Comparison of ENCODE assay signal across 26 mouse cellular contexts in genomic region chr7:73037638-73038037, GRCm38 (mm10).
DNase-seq lines count a peak whose midpoint lies in the region; ATAC-seq lines count a peak whose summit lies in the region.
"Had no signal": no experiment of that assay in that cellular context is flagged by ENCODE, and none has a peak within 500 bp of the region (broad histone marks: within the 10 kb centered on the region; RNA-seq: fewer than 3 reads in every experiment).

No protein-coding gene starts in this region.

- intact Hi-C loops in heart, postnatal 25 days (cut with DNase I), result loop anchor here (5.0 kb wide), 1 partner anchor 240 kb away; no protein-coding TSS in a partner anchor

- no peak for ATAC-seq in kidney, embryonic 15.5 days (replicated peaks; ENCODE audit: low FRiP score)
- peak; percentile 56; the same call in 1 of the 2 replicates for ATAC-seq in intestine, embryonic 16.5 days
- ATAC-seq: forebrain, embryonic 15.5 days; Patski had no signal

- 68% methylated on average over 9 of the region's 9 CpGs for WGBS in kidney, embryonic 15.5 days
- WGBS in intestine, embryonic 16.5 days, result 87% methylated on average over 9 of the region's 9 CpGs

- no peak overlapping the region for H3K4me2 ChIP-seq in kidney, embryonic 15.5 days
- no peak overlapping the region for H3K4me2 ChIP-seq in intestine, embryonic 16.5 days (ENCODE audit: low read depth, low read length)
- H3K4me2 ChIP-seq: embryonic facial prominence, embryonic 12.5 days; embryonic facial prominence, embryonic 15.5 days; forebrain, embryonic 12.5 days; forebrain, embryonic 15.5 days; heart, embryonic 13.5 days; hindbrain, embryonic 13.5 days had no signal

- peak; percentile 82 for DNase-seq in heart, adult 11 months
- DNase-seq in heart, postnatal 25 days (ENCODE audit: low spot score), result no peak
- DNase-seq in kidney, postnatal 36 days, result no peak
- DNase-seq in cerebellum, postnatal 36 days, result no peak
- DNase-seq: adrenal gland, adult 8-10 months; adrenal gland, postnatal 25 days; B cell, adult 2 months; cerebellum, adult 18-20 months; cerebellum, adult 9-10 months; gastrocnemius, postnatal 10 days; kidney, adult 11 months had no signal

- H3K4me1 ChIP-seq in kidney, embryonic 15.5 days, result peaks cover 19% of the 10 kb centered on the region
- no peaks in the 10 kb centered on the region for H3K4me1 ChIP-seq in brown adipose tissue, adult 24 weeks (ENCODE audit: control insufficient read depth, insufficient read depth, insufficient read length, low read length)
- H3K4me1 ChIP-seq in intestine, embryonic 16.5 days (ENCODE audit: control insufficient read depth, insufficient read depth, low read length), result peaks cover 8% of the 10 kb centered on the region
- H3K4me1 ChIP-seq: embryonic facial prominence, embryonic 12.5 days had no signal

- H3K9me3 ChIP-seq in kidney, embryonic 15.5 days (replicated peaks), result no peaks in the 10 kb centered on the region
- no peaks in the 10 kb centered on the region for H3K9me3 ChIP-seq in intestine, embryonic 16.5 days (ENCODE audit: control insufficient read depth, low read length)
- H3K9me3 ChIP-seq: embryonic facial prominence, embryonic 12.5 days; embryonic facial prominence, embryonic 15.5 days; forebrain, embryonic 12.5 days; forebrain, embryonic 15.5 days; heart, embryonic 10.5 days; heart, embryonic 13.5 days; hindbrain, embryonic 10.5 days; hindbrain, embryonic 13.5 days had no signal

- H3K9ac ChIP-seq in kidney, embryonic 15.5 days, result no peak overlapping the region
- H3K9ac ChIP-seq in intestine, embryonic 16.5 days (ENCODE audit: low read depth, low read length), result no peak overlapping the region
- H3K9ac ChIP-seq: embryonic facial prominence, embryonic 12.5 days; embryonic facial prominence, embryonic 15.5 days; forebrain, embryonic 12.5 days; forebrain, embryonic 15.5 days; heart, embryonic 13.5 days; hindbrain, embryonic 13.5 days had no signal

- H3K27ac ChIP-seq in kidney, embryonic 15.5 days, result peak overlapping the region; percentile 61; the same call in 1 of the 2 replicates
- H3K27ac ChIP-seq in brown adipose tissue, adult 24 weeks (replicated peaks; ENCODE audit: low read depth, low read length), result 0 out of 2 replicates have a peak overlapping the region, but pooled peaks have one; percentile 3
- H3K27ac ChIP-seq in intestine, embryonic 16.5 days (ENCODE audit: low read length), result no peak overlapping the region
- H3K27ac ChIP-seq: embryonic facial prominence, embryonic 12.5 days; forebrain, embryonic 12.5 days; forebrain, embryonic 15.5 days; heart, embryonic 10.5 days; hindbrain, embryonic 13.5 days had no signal

- no peaks in the 10 kb centered on the region for H3K36me3 ChIP-seq in kidney, embryonic 15.5 days
- H3K36me3 ChIP-seq in intestine, embryonic 16.5 days (ENCODE audit: control insufficient read depth, insufficient read depth, low read length), result no peaks in the 10 kb centered on the region
- H3K36me3 ChIP-seq: embryonic facial prominence, embryonic 12.5 days; embryonic facial prominence, embryonic 15.5 days; forebrain, embryonic 12.5 days; forebrain, embryonic 15.5 days; G1E; heart, embryonic 10.5 days; heart, embryonic 13.5 days; hindbrain, embryonic 10.5 days; hindbrain, embryonic 13.5 days had no signal

- H3K27me3 ChIP-seq in kidney, embryonic 15.5 days, result no peaks in the 10 kb centered on the region
- no peaks in the 10 kb centered on the region for H3K27me3 ChIP-seq in intestine, embryonic 16.5 days (replicated peaks; ENCODE audit: control insufficient read depth, insufficient read depth, low read length)
- H3K27me3 ChIP-seq: CH12.LX; embryonic facial prominence, embryonic 15.5 days; forebrain, embryonic 12.5 days; forebrain, embryonic 15.5 days; hindbrain, embryonic 13.5 days; Patski had no signal

- no peak overlapping the region for H3K4me3 ChIP-seq in kidney, embryonic 15.5 days (replicated peaks)
- H3K4me3 ChIP-seq in brown adipose tissue, adult 24 weeks (ENCODE audit: insufficient read depth, low read depth, low read length), result no peak overlapping the region
- H3K4me3 ChIP-seq in intestine, embryonic 16.5 days (ENCODE audit: low read length), result no peak overlapping the region
- H3K4me3 ChIP-seq: embryonic facial prominence, embryonic 12.5 days; embryonic facial prominence, embryonic 15.5 days; erythroblast, embryonic 14.5 days; forebrain, embryonic 12.5 days; forebrain, embryonic 15.5 days; heart, embryonic 10.5 days; heart, embryonic 13.5 days; hindbrain, embryonic 10.5 days; hindbrain, embryonic 13.5 days had no signal
